Mouse (Mus musculus): Measurements from ENCODE around the gene Pp2d1. TPM values are rescaled to one million over a fixed set of nuclear protein-coding genes. Genes with fewer than 3 reads are reported as not detected.
A peak's percentile ranks its signal among the peaks of the same experiment; 100 is the strongest.

Gene Pp2d1
- polyA plus RNA-seq, 1 experiment = 0.04 TPM

DNA sequence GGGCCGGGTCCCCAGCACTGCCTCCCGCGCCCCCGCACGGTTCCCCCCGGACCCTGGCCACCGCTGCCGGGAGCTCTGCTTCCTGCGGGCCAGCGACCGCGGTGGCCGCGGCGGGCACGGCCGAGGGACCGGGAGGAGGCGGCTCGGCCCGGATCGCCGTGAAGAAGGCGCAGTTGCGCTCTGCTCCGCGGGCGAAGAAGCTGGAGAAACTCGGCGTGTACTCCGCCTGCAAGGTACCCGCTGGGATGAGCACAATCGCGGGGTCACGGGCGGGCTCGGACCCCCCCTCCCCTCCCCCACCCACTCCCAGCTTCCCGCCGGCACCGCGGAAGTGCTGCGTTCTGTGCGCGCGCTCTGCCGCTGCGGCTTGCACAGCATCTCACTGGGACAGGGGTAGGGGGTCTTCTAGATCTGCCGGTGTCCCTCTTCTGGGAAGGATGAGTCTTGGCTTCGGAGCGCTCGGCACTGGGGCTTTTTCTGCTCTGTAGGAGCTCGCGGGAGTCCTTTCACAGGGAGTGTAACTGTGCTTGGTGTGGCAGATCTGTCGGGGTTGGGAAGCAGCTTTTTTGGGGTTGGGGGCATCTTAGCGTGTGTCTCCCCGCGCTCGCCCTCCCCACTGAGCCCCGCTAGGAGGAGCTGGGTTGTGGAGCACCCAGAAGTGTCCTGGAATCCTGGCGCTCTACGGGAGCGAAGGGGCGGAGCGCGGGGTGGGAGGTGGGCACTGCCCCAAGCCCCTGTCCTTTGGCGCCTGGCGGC, 28.3 kb upstream of the Pp2d1 start:
- peak overlapping the region; percentile 56 for H3ac ChIP-seq (ENCODE audit: control insufficient read depth, insufficient read length, low read depth)
- H3K36me3 ChIP-seq (ENCODE audit: control insufficient read depth, insufficient read depth) = no peaks in the 10 kb centered on the region
- H3K79me2 ChIP-seq (ENCODE audit: control insufficient read depth, insufficient read depth) = peaks cover 19% of the 10 kb centered on the region
- H3K4me3 ChIP-seq (ENCODE audit: insufficient read depth, poor library complexity, severe bottlenecking) = peak overlapping the region; percentile 68
- TF ChIP-seq MYOD1 (IDR thresholded peaks at IDR 0.05; ENCODE audit: control insufficient read depth, insufficient read length, low read depth) (no peak), MYOG (IDR thresholded peaks at IDR 0.05; ENCODE audit: control insufficient read depth, extremely low read depth, insufficient read length) (no peak), MAX (IDR thresholded peaks at IDR 0.05) (no peak), FOSL1 (IDR thresholded peaks at IDR 0.05; ENCODE audit: insufficient read depth, low read length, poor library complexity, severe bottlenecking) (no peak), CTCF (IDR thresholded peaks at IDR 0.05; ENCODE audit: control insufficient read depth, insufficient read depth, insufficient read length) (no peak), USF1 (IDR thresholded peaks at IDR 0.05; ENCODE audit: low read depth) (no peak), CEBPB (IDR thresholded peaks at IDR 0.05; ENCODE audit: low read depth) (no peak)
- H3K79me3 ChIP-seq (ENCODE audit: low read depth) = no peaks in the 10 kb centered on the region
- H3K27me3 ChIP-seq (ENCODE audit: control insufficient read depth, insufficient read depth, insufficient read length) = no peaks in the 10 kb centered on the region

GRCm38 (mm10) chr17:53566919-53567345, 27.7 kb upstream of the Pp2d1 start:
- Histone ChIP-seq H3ac (ENCODE audit: control insufficient read depth, insufficient read length, low read depth) (peak overlapping the region; percentile 56), H3K27me3 (ENCODE audit: control insufficient read depth, insufficient read depth, insufficient read length) (no peaks in the 10 kb centered on the region), H3K79me3 (ENCODE audit: low read depth) (no peaks in the 10 kb centered on the region), H3K79me2 (ENCODE audit: control insufficient read depth, insufficient read depth) (peaks cover 19% of the 10 kb centered on the region), H3K36me3 (ENCODE audit: control insufficient read depth, insufficient read depth) (no peaks in the 10 kb centered on the region), H3K4me3 (ENCODE audit: insufficient read depth, poor library complexity, severe bottlenecking) (peak overlapping the region; percentile 68)
- TF ChIP-seq MYOD1 (IDR thresholded peaks at IDR 0.05; ENCODE audit: control insufficient read depth, insufficient read length, low read depth) (peak; percentile 13), FOSL1 (IDR thresholded peaks at IDR 0.05; ENCODE audit: insufficient read depth, low read length, poor library complexity, severe bottlenecking) (no peak), MYOG (IDR thresholded peaks at IDR 0.05; ENCODE audit: control insufficient read depth, extremely low read depth, insufficient read length) (no peak), CEBPB (IDR thresholded peaks at IDR 0.05; ENCODE audit: low read depth) (no peak), USF1 (IDR thresholded peaks at IDR 0.05; ENCODE audit: low read depth) (no peak), CTCF (IDR thresholded peaks at IDR 0.05; ENCODE audit: control insufficient read depth, insufficient read depth, insufficient read length) (no peak), MAX (IDR thresholded peaks at IDR 0.05) (no peak)

GRCm38 (mm10) chr17:53566161-53566918, 27.1 kb upstream of the Pp2d1 start, which contains the start of gene Kat2b:
Gene Kat2b, plus strand, starts transcription at chr17:53566861.
- H3K79me3 ChIP-seq (ENCODE audit: low read depth) = no peaks in the 10 kb centered on the region
- H3K27me3 ChIP-seq (ENCODE audit: control insufficient read depth, insufficient read depth, insufficient read length) = no peaks in the 10 kb centered on the region
- H3K36me3 ChIP-seq (ENCODE audit: control insufficient read depth, insufficient read depth) = no peaks in the 10 kb centered on the region
- peak within 1 kb of the TSS; percentile 68 for H3K4me3 ChIP-seq (ENCODE audit: insufficient read depth, poor library complexity, severe bottlenecking)
- H3ac ChIP-seq (ENCODE audit: control insufficient read depth, insufficient read length, low read depth) = peak within 1 kb of the TSS; percentile 56
- TF ChIP-seq MAX (IDR thresholded peaks at IDR 0.05) (no peak), MYOD1 (IDR thresholded peaks at IDR 0.05; ENCODE audit: control insufficient read depth, insufficient read length, low read depth) (no peak), USF1 (IDR thresholded peaks at IDR 0.05; ENCODE audit: low read depth) (no peak), MYOG (IDR thresholded peaks at IDR 0.05; ENCODE audit: control insufficient read depth, extremely low read depth, insufficient read length) (no peak), CTCF (IDR thresholded peaks at IDR 0.05; ENCODE audit: control insufficient read depth, insufficient read depth, insufficient read length) (no peak), FOSL1 (IDR thresholded peaks at IDR 0.05; ENCODE audit: insufficient read depth, low read length, poor library complexity, severe bottlenecking) (no peak), CEBPB (IDR thresholded peaks at IDR 0.05; ENCODE audit: low read depth) (no peak)
- H3K79me2 ChIP-seq (ENCODE audit: control insufficient read depth, insufficient read depth) = peaks cover 19% of the 10 kb centered on the region

GRCm38 (mm10) chr17:53564837-53565236, 25.6 kb upstream of the Pp2d1 start:
- H3K36me3 ChIP-seq (ENCODE audit: control insufficient read depth, insufficient read depth) = no peaks in the 10 kb centered on the region
- TF ChIP-seq MYOD1 (IDR thresholded peaks at IDR 0.05; ENCODE audit: control insufficient read depth, insufficient read length, low read depth) (no peak), USF1 (IDR thresholded peaks at IDR 0.05; ENCODE audit: low read depth) (no peak), CTCF (IDR thresholded peaks at IDR 0.05; ENCODE audit: control insufficient read depth, insufficient read depth, insufficient read length) (no peak), FOSL1 (IDR thresholded peaks at IDR 0.05; ENCODE audit: insufficient read depth, low read length, poor library complexity, severe bottlenecking) (no peak), MYOG (IDR thresholded peaks at IDR 0.05; ENCODE audit: control insufficient read depth, extremely low read depth, insufficient read length) (no peak), MAX (IDR thresholded peaks at IDR 0.05) (no peak), CEBPB (IDR thresholded peaks at IDR 0.05; ENCODE audit: low read depth) (no peak)

DNA sequence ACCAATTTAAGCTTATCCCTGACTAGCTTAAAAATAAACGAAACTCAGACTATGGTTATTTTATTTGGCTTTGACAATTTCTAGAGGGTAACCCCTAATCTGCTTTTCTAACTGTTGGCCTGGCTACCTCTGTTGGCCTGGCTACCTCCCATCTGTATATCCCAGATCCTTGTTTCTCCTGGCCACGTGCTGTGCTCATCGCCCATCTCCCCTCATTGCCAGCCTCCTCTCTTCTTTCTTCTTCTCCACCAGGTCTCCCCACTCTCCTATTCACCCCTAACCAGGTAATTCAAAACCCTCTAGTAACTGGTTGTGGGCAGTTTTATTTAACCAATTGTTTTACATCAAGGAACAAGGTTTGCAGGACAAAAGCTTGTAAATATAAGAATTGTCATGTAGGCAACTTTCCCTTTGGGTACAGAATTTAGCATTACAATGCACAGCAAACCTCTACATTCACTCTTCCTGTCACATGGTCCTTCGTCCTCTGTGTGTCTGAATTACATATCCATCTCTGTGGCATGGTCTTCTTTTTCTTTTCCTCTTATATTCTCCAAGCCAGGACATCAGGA, 22.3 kb upstream of the Pp2d1 start:
- TF ChIP-seq MAX (IDR thresholded peaks at IDR 0.05) (no peak), MYOG (IDR thresholded peaks at IDR 0.05; ENCODE audit: control insufficient read depth, extremely low read depth, insufficient read length) (no peak), MYOD1 (IDR thresholded peaks at IDR 0.05; ENCODE audit: control insufficient read depth, insufficient read length, low read depth) (no peak), CEBPB (IDR thresholded peaks at IDR 0.05; ENCODE audit: low read depth) (no peak), FOSL1 (IDR thresholded peaks at IDR 0.05; ENCODE audit: insufficient read depth, low read length, poor library complexity, severe bottlenecking) (no peak)
- Histone ChIP-seq H3ac (ENCODE audit: control insufficient read depth, insufficient read length, low read depth) (no peak overlapping the region), H3K36me3 (ENCODE audit: control insufficient read depth, insufficient read depth) (no peaks in the 10 kb centered on the region)

More at GRCm38 (mm10) chr17:53564837-53565236, 25.6 kb upstream of the Pp2d1 start:
- peaks cover 19% of the 10 kb centered on the region for H3K79me2 ChIP-seq (ENCODE audit: control insufficient read depth, insufficient read depth)
- no peak overlapping the region for H3ac ChIP-seq (ENCODE audit: control insufficient read depth, insufficient read length, low read depth)
- no peaks in the 10 kb centered on the region for H3K79me3 ChIP-seq (ENCODE audit: low read depth)
- H3K27me3 ChIP-seq (ENCODE audit: control insufficient read depth, insufficient read depth, insufficient read length) = no peaks in the 10 kb centered on the region
- no peak overlapping the region for H3K4me3 ChIP-seq (ENCODE audit: insufficient read depth, poor library complexity, severe bottlenecking)

More for the DNA sequence above, 22.3 kb upstream of the Pp2d1 start:
- no peaks in the 10 kb centered on the region for H3K79me2 ChIP-seq (ENCODE audit: control insufficient read depth, insufficient read depth)
- no peak overlapping the region for H3K4me3 ChIP-seq (ENCODE audit: insufficient read depth, poor library complexity, severe bottlenecking)
- no peaks in the 10 kb centered on the region for H3K27me3 ChIP-seq (ENCODE audit: control insufficient read depth, insufficient read depth, insufficient read length)
- H3K79me3 ChIP-seq (ENCODE audit: low read depth) = no peaks in the 10 kb centered on the region
